Mouse (Mus musculus) retina, postnatal 7 days (tissue): ENCODE measurements around the gene Cdh4.

Experiments used
- DNase-seq: peaks from one replicate; pipeline ENCODE4 v3.0.0-alpha.2; 2012; ENCODE audit warnings: low read depth, low spot score

Cdh4 gene

GRCm38 (mm10) chr2:179442191-179442540 is at the start of gene Cdh4:
Gene Cdh4, plus strand, starts transcription at chr2:179442431.
- peak; percentile 68 for DNase-seq

- DNase-seq, result no peak
Measured at GRCm38 (mm10) chr2:179395442-179395841, 46.8 kb upstream of the Cdh4 start.

GRCm38 (mm10) chr2:179399645-179400249 is 42.5 kb upstream of the Cdh4 start:
- DNase-seq, result peak; percentile 6

GRCm38 (mm10) chr2:179410866-179411561 is 31.2 kb upstream of the Cdh4 start:
- DNase-seq, result no peak

GRCm38 (mm10) chr2:179412966-179413365 is 29.3 kb upstream of the Cdh4 start:
- DNase-seq, result peak; percentile 21

DNA sequence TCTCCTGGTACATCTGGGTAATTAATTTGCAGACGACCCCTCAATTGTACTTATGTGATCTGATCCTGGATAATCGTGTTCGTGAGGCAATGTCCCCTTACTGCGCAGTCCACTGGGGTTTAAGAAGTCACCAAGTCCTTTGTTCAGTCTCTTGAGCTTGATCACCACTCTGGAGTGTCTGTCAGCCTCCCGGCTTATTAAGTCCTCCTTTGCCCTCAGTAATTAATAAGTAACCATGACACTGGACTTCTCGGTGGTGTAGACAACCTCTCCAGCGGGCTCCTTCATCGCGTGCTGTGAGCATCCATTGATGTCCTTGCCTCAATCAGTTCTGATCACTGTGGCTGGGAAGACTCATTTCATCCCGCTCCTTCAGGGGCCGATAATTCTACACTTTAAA is 28.0 kb upstream of the Cdh4 start:
- peak; percentile 14 for DNase-seq

GRCm38 (mm10) chr2:179414704-179415103 is 27.5 kb upstream of the Cdh4 start:
- DNase-seq, result no peak

- DNase-seq, result no peak
Measured at GRCm38 (mm10) chr2:179415892-179416403, 26.3 kb upstream of the Cdh4 start.

DNA sequence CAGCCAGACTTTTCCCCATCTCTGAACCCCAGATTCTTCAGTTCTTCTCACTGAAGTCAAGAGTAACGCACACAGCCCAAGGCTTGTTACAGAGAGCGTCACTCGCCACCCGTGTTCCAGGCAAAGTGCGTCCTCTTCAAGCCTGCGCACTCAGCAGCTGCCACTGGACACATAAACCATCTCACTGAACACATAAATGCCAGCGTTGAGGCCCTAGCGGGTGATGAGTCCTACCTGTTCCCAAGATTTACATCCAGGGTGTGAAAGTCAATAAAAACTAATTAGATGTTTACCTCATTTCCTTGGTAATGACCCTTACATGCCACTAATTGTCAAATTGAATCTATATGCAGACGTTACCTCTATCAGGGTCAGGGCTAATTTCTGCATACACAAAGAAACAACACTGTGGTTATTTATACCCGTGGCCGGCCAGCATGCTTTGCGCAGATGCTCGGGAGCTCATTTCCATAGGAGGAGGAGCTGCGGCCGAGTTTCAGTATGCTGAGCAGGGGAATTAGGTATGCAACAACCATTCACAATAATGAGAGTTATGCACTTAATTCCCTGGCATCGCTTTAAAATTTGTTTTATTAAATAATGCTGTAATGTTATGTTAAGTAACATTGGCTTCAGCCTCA is 25.5 kb upstream of the Cdh4 start:
- no peak for DNase-seq

DNA sequence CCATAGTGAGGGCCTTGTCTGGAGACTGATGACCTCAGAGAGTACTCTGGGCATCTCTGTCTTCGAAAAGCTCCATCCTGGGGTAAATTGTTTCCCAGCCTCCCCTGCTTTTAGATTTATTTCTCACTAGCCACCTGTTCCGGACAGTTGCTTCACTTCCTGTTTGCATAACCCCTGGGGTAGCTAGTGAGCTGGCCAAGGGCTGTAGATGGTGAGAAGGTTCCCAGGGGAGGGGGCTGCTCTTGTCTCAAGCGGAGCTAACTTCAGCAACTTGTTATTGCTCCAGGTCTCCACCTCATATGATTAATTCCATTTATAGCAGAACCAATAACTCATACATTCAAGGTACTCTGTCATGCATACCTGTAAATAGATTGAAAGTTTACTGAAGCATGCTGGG is 16.6 kb upstream of the Cdh4 start:
- no peak for DNase-seq

DNA sequence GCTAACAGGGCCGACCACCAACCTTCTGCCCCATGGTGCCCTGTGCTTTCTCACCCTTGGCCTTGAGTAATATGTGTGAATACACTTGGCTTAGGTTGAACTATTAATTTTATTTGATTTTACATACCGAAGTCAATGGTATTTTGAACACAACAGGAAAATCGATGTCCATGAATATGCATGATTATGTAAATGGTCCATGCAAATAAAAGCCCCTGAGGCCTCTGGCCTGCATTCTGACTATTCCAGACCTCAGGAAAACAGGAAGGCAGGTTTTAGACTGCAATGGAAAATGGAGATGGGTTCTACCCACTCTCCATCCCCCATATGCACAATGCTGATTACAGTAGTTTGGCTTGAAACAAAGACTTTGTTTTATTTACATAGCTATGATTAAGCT is 13.3 kb upstream of the Cdh4 start:
- no peak for DNase-seq

DNA sequence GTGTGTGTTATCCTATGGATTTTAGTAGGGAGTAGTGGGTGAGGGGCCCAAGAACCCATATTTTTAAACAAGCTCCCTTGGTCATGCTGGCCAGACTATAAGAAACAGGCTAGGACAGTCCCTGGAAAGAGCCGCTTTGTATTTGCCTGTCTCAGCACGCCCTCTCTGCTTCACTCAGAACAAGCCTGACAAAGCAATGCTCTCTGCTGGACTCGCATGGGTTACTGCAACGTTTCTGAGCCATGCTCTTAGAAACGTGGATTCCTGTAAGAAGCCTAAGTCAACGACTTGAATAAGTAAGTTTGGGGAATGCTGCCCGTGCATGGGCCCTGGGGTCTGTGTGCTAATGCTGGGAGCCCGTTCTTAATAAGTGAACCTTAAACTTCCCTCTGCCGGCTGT is 2.1 kb upstream of the Cdh4 start:
- DNase-seq, result no peak

DNA sequence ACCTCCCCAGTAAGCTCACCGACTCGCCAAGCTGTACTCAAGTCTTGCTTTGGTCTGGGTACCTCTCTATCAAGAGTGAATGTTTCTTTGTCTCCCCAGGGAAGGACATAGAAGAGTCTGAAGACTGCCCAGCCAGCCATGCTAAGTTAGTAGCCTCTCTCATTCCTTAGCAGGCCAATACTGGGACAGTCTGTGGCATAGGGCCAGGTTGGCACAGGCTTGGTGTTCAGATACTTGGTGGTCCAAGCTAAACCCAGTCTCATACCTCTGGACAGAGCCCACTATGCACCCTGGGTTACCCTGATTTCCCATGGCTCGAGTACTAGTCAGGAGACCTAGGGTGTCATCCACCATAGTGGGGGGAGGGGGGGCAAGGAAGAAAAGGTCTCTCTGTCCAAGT is 1.1 kb upstream of the Cdh4 start:
- no peak for DNase-seq

- no peak for DNase-seq
Measured at GRCm38 (mm10) chr2:179441717-179442116, 514 bp upstream of the Cdh4 start.

- DNase-seq, result peak; percentile 43
Measured at GRCm38 (mm10) chr2:179442541-179443225, 452 bp downstream of the Cdh4 start.

- DNase-seq, result peak; percentile 25
Measured at GRCm38 (mm10) chr2:179443226-179443815, 1.1 kb downstream of the Cdh4 start.

DNA sequence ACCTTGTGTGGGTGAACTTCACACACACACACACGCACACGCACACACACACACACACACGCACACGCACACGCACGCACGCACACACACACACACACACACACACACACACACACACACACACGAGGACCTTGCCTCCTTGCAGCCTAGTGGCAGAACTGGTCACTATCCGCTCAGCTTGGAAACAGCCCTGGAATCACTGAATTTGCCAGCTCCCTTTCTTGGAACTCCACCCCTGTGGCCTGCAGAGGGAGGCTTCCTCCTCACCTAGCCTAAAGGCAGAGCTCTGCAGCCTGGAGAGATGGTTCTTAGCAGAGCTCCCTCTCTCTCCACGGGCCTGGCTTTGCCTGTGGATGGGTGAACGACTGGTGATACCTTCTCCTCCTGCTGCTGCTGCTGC is 1.7 kb downstream of the Cdh4 start:
- DNase-seq, result no peak

GRCm38 (mm10) chr2:179448256-179448655 is 6.0 kb downstream of the Cdh4 start:
- no peak for DNase-seq

GRCm38 (mm10) chr2:179449018-179449417 is 6.8 kb downstream of the Cdh4 start:
- DNase-seq, result no peak

GRCm38 (mm10) chr2:179459196-179459595 is 17.0 kb downstream of the Cdh4 start:
- DNase-seq, result no peak

GRCm38 (mm10) chr2:179459606-179460005 is 17.4 kb downstream of the Cdh4 start:
- DNase-seq, result no peak

GRCm38 (mm10) chr2:179463514-179463913 is 21.3 kb downstream of the Cdh4 start:
- no peak for DNase-seq
